Mouse (Mus musculus) MEL (cell line): Measurements from ENCODE around the gene Gstm4. TPM values are rescaled to one million over a fixed set of nuclear protein-coding genes. Genes with fewer than 3 reads are reported as not detected.
A peak's percentile ranks its signal among the peaks of the same experiment; 100 is the strongest.

Experiments
- DNase-seq: peaks from one replicate; pipeline ENCODE4 v3.0.0; 2011; ENCODE audit warnings: low read depth, low spot score
- H3K27ac ChIP-seq: 2 replicates; pipeline ENCODE4 v1.5.1; 2012; ENCODE audit warnings: low read depth, mild to moderate bottlenecking, control low read depth, low read length, moderate library complexity; ENCODE audit not compliant: control insufficient read depth
- H3K27me3 ChIP-seq, 2 experiments: fragments of 150-350 bp in 1 of 2; sonication (generic) in 1 of 2; 2 replicates each; pipeline ENCODE4 v1.6.1; 2012; ENCODE audit warnings: low read length in 2 of 2, mild to moderate bottlenecking in 2 of 2, improper control_type of control experiment in 1 of 2, moderate library complexity in 1 of 2; ENCODE audit not compliant: insufficient read depth in 2 of 2, control insufficient read depth in 1 of 2
- H3K36me3 ChIP-seq, 2 experiments: 2 replicates each; pipeline ENCODE4 v1.6.1; 2012 to 2014; ENCODE audit warnings: low read length in 2 of 2, improper control_type of control experiment in 1 of 2, inconsistent platforms in 1 of 2, mild to moderate bottlenecking in 1 of 2; ENCODE audit not compliant: insufficient read depth in 2 of 2, control insufficient read depth in 1 of 2
- H3K4me1 ChIP-seq, 2 experiments: fragments of 150-350 bp in 1 of 2; sonication (generic) in 1 of 2; 2 replicates each; pipeline ENCODE4 v1.6.1; 2012; ENCODE audit warnings: low read length in 2 of 2, improper control_type of control experiment in 1 of 2, mild to moderate bottlenecking in 1 of 2; ENCODE audit not compliant: insufficient read depth in 2 of 2, control insufficient read depth in 1 of 2
- H3K4me3 ChIP-seq, 2 experiments: fragments of 150-350 bp in 1 of 2; sonication (generic) in 1 of 2; 2 replicates each; pipeline ENCODE4 v1.5.1; 2012; ENCODE audit warnings: low read depth in 2 of 2, low read length in 2 of 2, mild to moderate bottlenecking in 2 of 2, moderate library complexity in 2 of 2, control low read depth in 1 of 2, improper control_type of control experiment in 1 of 2; ENCODE audit not compliant: control insufficient read depth in 1 of 2, insufficient read depth in 1 of 2
- H3K79me2 ChIP-seq: 2 replicates; pipeline ENCODE4 v1.6.1; 2012; ENCODE audit warnings: mild to moderate bottlenecking, low read length, moderate library complexity; ENCODE audit not compliant: control insufficient read depth, poor library complexity, insufficient read depth
- H3K9ac ChIP-seq: 2 replicates; pipeline ENCODE4 v1.6.1; 2012; ENCODE audit warnings: low read depth, mild to moderate bottlenecking, control low read depth, low read length, moderate library complexity; ENCODE audit not compliant: control insufficient read depth, poor library complexity, severe bottlenecking
- H3K9me3 ChIP-seq: fragments of 150-350 bp; sonication (generic); replicated peaks from 2 replicates; pipeline ENCODE4 v1.6.1; 2012; ENCODE audit warnings: mild to moderate bottlenecking, low read length, improper control_type of control experiment, moderate library complexity; ENCODE audit not compliant: insufficient read depth
- CHD1 ChIP-seq: IDR thresholded peaks from 2 replicates; pipeline ENCODE4 v1.6.1; 2012; ENCODE audit warnings: low read depth, mild to moderate bottlenecking, inconsistent platforms, low read length, improper control_type of control experiment
- ELF1 ChIP-seq: IDR thresholded peaks from 2 replicates; pipeline ENCODE4 v1.6.1; 2014; ENCODE audit warnings: low read depth, mild to moderate bottlenecking, inconsistent platforms, low read length, improper control_type of control experiment, moderate library complexity
- GABPA ChIP-seq: IDR thresholded peaks from 2 replicates; pipeline ENCODE4 v1.6.1; 2012; ENCODE audit warnings: low read depth, mild to moderate bottlenecking, inconsistent platforms, low read length, improper control_type of control experiment, moderate library complexity
- GATA1 ChIP-seq: IDR thresholded peaks from 2 replicates; pipeline ENCODE4 v1.6.1; 2011; ENCODE audit warnings: low read depth, low read length, improper control_type of control experiment
- HCFC1 ChIP-seq: IDR thresholded peaks from 2 replicates; pipeline ENCODE4 v1.6.1; 2012; ENCODE audit warnings: low read depth, mild to moderate bottlenecking, inconsistent platforms, low read length, improper control_type of control experiment, moderate library complexity
- KAT2A ChIP-seq: conservative IDR thresholded peaks from 2 replicates; pipeline ENCODE4 v1.6.1; 2012; ENCODE audit warnings: low read depth, low read length, improper control_type of control experiment, inconsistent platforms
- MAX ChIP-seq: IDR thresholded peaks from 2 replicates; pipeline ENCODE4 v1.6.1; 2011; ENCODE audit warnings: low read length, improper control_type of control experiment
- MEF2A ChIP-seq: IDR thresholded peaks from 2 replicates; pipeline ENCODE4 v1.6.1; 2014; ENCODE audit warnings: low read depth, mild to moderate bottlenecking, inconsistent platforms, low read length, improper control_type of control experiment; ENCODE audit not compliant: poor library complexity, insufficient replicate concordance, severe bottlenecking; ENCODE audit errors: extremely low read depth
- MXI1 ChIP-seq: IDR thresholded peaks from 2 replicates; pipeline ENCODE4 v1.6.1; 2011; ENCODE audit warnings: mild to moderate bottlenecking, low read depth, low read length, improper control_type of control experiment
- MYC ChIP-seq: IDR thresholded peaks from 2 replicates; pipeline ENCODE4 v1.6.1; 2011; ENCODE audit warnings: low read depth, mild to moderate bottlenecking, low read length, improper control_type of control experiment, moderate library complexity
- NELFE ChIP-seq: IDR thresholded peaks from 2 replicates; pipeline ENCODE4 v1.6.1; 2011; ENCODE audit warnings: low read depth, low read length, improper control_type of control experiment
- TCF12 ChIP-seq: IDR thresholded peaks from 2 replicates; pipeline ENCODE4 v1.6.1; 2014; ENCODE audit warnings: low read depth, mild to moderate bottlenecking, inconsistent platforms, low read length, improper control_type of control experiment, moderate library complexity
- ZMIZ1 ChIP-seq: IDR thresholded peaks from 2 replicates; pipeline ENCODE4 v1.6.1; 2012; ENCODE audit warnings: low read depth, mild to moderate bottlenecking, inconsistent platforms, low read length, improper control_type of control experiment, moderate library complexity
- polyA plus RNA-seq, 2 experiments: library from polyadenylated mRNA; stranded (reverse) in 1 of 2; unstranded in 1 of 2; fragments of >175 nt in 1 of 2; fragments of >200 nt in 1 of 2; gene quantifications; 2 replicates each; pipeline versions ENCODE4 v1.2.1 to v1.2.4; 2012; ENCODE audit warnings: low replicate concordance in 2 of 2, low read depth in 1 of 2; ENCODE audit not compliant: insufficient read length in 2 of 2, insufficient read depth in 1 of 2, missing spikeins in 1 of 2
- total RNA-seq: library from RNA; depleted of rRNA; stranded (reverse); fragments of 300-350 nt; gene quantifications from 2 replicates; pipeline ENCODE4 v1.2.3, GENCODE M21; 2012

The Gstm4 gene
- total and polyA plus RNA-seq, 3 experiments = 1.4 to 7.4 TPM; not detected in 1

DNA sequence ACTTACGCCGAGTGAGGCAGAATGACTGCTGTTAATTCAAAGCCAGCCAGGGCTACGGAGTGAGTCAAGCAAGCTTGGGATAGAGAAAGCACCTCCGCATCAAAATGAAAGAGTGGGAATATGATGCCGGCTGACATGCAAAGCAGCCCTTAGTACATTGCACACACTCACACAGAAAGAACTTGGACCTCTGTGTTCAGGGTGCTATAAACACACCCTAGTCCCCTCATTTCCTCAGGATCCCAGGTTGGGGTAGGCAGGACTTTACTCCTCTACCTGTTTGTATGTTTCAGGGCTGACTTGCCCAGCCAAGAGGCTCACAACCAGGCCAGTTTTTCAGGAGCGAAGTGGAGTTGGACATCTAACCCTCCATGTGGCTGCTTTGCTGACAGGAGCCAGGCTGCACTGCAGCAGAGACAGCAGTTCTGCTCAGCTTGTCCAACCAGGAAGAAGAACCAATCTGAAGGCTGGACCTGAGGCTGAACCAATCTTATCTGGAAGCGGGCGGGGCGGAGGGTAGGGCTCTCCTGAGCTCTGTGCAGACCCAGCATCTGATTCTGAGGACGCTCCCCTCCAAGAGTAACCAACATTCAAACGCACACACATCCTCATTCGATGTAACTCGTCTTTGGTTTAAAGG is 24.7 kb upstream of the Gstm4 start (continued):
- TF ChIP-seq MEF2A (no peak), TCF12 (0 out of 2 replicates have a peak, but pooled peaks have one; percentile 26), GABPA (no peak), MAX (peak; percentile 46), MXI1 (peak; percentile 70), KAT2A (no peak), GATA1 (peak; percentile 37; the same call in 1 of the 2 replicates), MYC (0 out of 2 replicates have a peak, but pooled peaks have one; percentile 54)

GRCm38 (mm10) chr3:108068826-108069225 is 24.1 kb upstream of the Gstm4 start:
- Histone ChIP-seq H3K9me3 (no peaks in the 10 kb centered on the region), H3K4me1 (peaks cover 4 to 9% of the 10 kb centered on the region in 2 experiments; a peak in 3 of 4 replicates), H3K27me3 (no peaks in the 10 kb centered on the region), H3K9ac (no peak overlapping the region), H3K36me3 (peaks cover 0 to 7% of the 10 kb centered on the region in 2 experiments; a peak in 2 of 4 replicates), H3K27ac (no peak overlapping the region), H3K4me3 (no peak overlapping the region), H3K79me2 (no peaks in the 10 kb centered on the region)
- no peak for TF ChIP-seq MEF2A
- no peak for TF ChIP-seq CHD1
- 0 out of 2 replicates have a peak, but pooled peaks have one; percentile 1 for TF ChIP-seq NELFE
- TF ChIP-seq ZMIZ1 = no peak
- no peak for DNase-seq

DNA sequence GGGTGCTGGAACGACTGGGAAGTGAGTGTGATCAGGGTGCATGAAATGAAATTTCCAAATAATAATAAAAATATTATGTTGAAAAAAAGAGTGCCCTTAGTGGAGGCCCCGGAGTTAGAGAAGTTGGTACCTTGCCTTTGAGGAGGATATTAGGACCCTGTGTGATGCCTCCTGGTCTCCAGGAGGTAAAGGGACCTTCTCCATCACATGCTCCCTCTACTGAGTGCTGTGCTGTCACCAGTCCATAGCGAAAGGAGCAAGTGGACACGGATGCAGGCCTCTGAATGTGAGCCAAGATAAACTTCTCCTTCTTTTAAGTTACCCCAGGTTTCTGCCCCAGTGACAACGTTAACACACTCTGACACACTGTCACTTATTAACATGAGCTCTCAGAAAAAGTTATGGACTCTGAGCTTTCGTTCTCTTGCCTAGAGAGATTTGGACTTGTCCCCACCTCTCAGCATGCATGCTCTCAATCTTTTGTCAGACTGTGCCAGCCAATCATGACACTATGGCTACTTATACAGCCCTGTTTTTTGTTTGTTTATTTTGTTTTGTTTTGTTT is 22.8 kb upstream of the Gstm4 start:
- no peak overlapping the region for H3K9ac ChIP-seq
- no peaks in the 10 kb centered on the region for H3K79me2 ChIP-seq
- H3K27ac ChIP-seq = no peak overlapping the region
- no peaks in the 10 kb centered on the region for H3K9me3 ChIP-seq
- peaks cover 0 to 7% of the 10 kb centered on the region in 2 experiments; a peak in 2 of 4 replicates for H3K36me3 ChIP-seq
- DNase-seq = no peak
- H3K27me3 ChIP-seq = no peaks in the 10 kb centered on the region
- TF ChIP-seq HCFC1 = no peak
- no peak for TF ChIP-seq ELF1
- H3K4me3 ChIP-seq = no peak overlapping the region
- peaks cover 4 to 9% of the 10 kb centered on the region in 2 experiments; a peak in 3 of 4 replicates for H3K4me1 ChIP-seq
